Mouse (Mus musculus) neural tube, postnatal 0 days (tissue): ENCODE results near the gene Bub1. TPM values are rescaled to one million over a fixed set of nuclear protein-coding genes. Genes with fewer than 3 reads are reported as not detected.

Source experiments
- polyA plus RNA-seq: library from polyadenylated mRNA; unstranded; fragments of >200 nt; fragmentation: Nextera tagmentation; extraction: Ambion mirVana; gene quantifications from 2 replicates; pipeline ENCODE4 v1.2.1, GENCODE M21; 2015

Gene Bub1
- polyA plus RNA-seq: 2.4 and 3.0 TPM in 2 replicates

DNA sequence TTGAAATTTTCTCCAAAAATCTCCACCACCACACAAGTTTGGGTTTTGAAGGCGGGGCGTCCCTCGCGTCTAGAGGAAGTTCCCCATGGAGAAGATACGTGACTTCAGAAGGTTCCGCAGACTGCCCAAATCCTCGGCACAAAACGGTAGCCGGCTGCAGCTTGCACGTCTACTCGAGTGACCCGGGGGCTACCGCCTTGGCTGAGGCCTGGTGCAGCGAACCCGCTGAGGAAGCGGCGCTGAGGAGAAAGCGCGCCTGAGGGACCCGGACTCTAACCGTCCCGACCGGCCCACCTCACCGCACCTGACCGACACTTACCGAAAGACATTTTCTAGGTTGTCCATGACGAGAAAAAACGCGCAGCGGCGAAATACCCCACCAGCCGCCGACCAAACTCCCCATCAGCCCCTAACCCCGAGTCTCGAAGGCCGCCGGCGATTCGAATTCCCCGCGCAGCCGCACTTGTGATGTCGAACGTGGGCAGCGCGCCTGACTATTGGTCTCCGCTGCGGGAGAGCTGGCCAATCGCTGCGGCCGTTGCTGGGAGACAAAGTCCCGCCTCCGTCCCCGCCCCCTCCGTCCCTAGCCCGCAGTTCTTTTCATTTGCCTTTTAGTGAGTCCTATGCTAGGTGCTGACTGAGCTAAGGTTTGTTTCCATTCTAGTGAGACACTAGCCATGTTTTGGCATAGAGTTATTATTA lies at the start of gene Bub1:
Gene Bub1 (minus strand): TSS at position 465 of the 702 bp plus-strand sequence.

DNA sequence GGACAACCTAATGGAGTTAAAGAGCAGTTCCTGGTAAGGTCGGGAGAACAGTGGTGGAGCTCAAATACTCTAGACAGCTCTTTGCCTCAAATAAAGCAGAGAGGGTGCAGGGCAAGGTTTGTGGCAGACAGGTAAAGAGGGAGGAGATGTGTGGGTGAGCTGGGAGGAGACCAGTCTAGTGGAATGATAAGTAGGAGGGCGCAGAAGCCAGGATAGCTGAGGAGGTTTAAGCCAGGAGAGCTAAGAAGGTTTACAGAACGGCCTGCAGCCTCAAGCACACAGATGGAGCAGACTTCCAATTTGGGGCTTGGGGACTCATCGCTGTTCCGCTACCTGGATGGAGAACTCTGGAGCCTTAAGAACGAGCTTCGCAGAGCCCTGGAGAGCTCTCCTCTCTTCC lies 6.9 kb upstream of the Bub1 start, which contains the start of gene Acoxl:
Gene Acoxl (plus strand): TSS at position 301 of the 400 bp plus-strand sequence.

DNA sequence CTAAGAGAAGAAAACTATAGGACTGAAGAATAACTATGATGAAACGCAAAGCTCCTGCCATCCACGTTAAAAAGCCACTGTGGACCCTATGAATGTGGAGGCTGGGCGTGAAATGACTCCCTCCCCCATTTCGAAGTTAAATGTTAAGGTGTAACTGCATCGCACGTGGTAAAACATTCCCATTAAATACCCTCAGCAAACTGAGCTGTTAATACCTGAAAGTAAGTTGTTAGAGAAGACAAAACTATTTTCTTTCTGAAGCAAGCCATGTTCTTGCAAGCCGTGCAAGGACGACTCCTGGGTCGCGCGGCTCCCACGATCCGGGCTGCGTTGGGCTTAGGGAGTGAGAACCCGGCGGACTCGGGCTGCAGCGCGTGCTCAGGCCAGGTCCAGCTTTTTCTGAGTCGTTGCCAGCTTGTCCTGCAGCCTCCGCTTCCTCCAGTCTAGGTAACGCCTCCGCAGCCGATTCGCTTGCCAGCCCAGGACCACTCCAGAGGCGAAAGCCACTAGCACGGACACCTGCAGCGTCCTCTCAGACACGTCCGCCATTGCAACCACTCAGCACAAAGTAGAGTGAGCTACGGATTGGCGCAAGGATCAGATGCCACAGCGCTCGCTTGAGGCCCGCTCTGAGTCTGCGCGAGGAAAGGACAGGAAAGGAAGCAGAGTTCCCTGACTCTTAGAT lies 39.6 kb downstream of the Bub1 start, which contains the start of gene Mtln:
Gene Mtln (minus strand): TSS at position 570 of the 685 bp plus-strand sequence.

DNA sequence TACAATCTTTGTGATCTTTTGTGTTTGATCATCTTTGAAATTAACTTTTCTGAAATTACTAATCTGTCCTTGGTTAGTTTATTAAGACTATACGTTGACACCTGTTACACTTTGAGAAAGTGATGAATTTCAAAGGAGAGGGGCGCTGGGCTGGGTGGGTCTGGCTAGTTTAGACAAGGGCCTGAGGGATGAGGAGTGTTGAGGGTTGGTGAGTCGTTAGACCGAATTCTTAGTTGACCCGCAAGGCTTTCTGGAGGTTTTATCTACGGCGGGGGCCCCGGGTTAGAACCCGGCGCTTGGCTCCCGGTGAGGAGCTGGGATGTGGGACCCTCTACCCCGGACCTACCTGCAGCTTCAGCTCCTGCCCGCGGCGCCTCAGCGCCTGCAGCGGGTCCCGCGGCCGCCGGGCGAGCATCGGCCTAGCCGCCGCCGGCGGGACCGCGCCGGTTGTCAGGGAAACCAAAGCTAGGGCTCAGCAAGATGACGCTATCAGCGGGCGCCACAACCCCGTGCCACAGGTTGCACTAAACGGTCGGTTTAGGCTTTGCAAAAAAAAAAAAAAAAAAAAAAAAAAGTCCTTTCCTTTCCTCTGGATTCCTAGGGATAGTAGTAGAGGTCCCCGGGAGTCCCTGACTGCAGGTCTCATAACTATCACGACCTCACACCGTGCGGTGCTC lies 43.1 kb downstream of the Bub1 start, which contains the start of gene Nphp1:
Gene Nphp1 (minus strand): TSS at position 458 of the 677 bp plus-strand sequence.

Other genes with a start within 250 kb of the Bub1 start
- gene Zfp661, start 244.8 kb downstream of the Bub1 start, polyA plus RNA-seq: 4.2 and 4.6 TPM in 2 replicates
- 136 and 140 TPM in 2 replicates for gene Mrps5, start 244.6 kb downstream of the Bub1 start, polyA plus RNA-seq
- 24.5 and 24.6 TPM in 2 replicates for gene Mal, start 175.2 kb downstream of the Bub1 start, polyA plus RNA-seq
- 0.39 and 0.45 TPM in 2 replicates for gene Mall, start 101.9 kb downstream of the Bub1 start, polyA plus RNA-seq
- 13.6 and 13.7 TPM in 2 replicates for gene Nphp1, start 43.0 kb downstream of the Bub1 start, polyA plus RNA-seq
- gene Mtln, start 39.4 kb downstream of the Bub1 start, polyA plus RNA-seq: 78.4 and 100 TPM in 2 replicates
- 0.09 TPM in 1 of 2 replicates, not detected in the other for gene Acoxl, start 7.0 kb upstream of the Bub1 start, polyA plus RNA-seq